Mouse (Mus musculus) erythroblast, embryonic 14.5 days (primary cell): ENCODE data around the gene Cstf3. TPM values are rescaled to one million over a fixed set of nuclear protein-coding genes. Genes with fewer than 3 reads are reported as not detected.

Experiments used
- H3K27me3 ChIP-seq: 2 replicates; pipeline ENCODE4 v1.6.1; 2012; ENCODE audit warnings: inconsistent platforms; ENCODE audit not compliant: control insufficient read depth
- H3K36me3 ChIP-seq: 2 replicates; pipeline ENCODE4 v1.6.1; 2012; ENCODE audit warnings: mild to moderate bottlenecking, inconsistent platforms; ENCODE audit not compliant: control insufficient read depth
- H3K4me1 ChIP-seq: 2 replicates; pipeline ENCODE4 v1.6.1; 2012; ENCODE audit warnings: inconsistent platforms; ENCODE audit not compliant: control insufficient read depth
- H3K4me3 ChIP-seq: replicated peaks from 2 replicates; pipeline ENCODE3; 2012; ENCODE audit warnings: moderate library complexity, mild to moderate bottlenecking, inconsistent platforms
- H3K9me3 ChIP-seq: 2 replicates; pipeline ENCODE4 v1.6.1; 2012; ENCODE audit warnings: low read length, inconsistent platforms, mixed read lengths; ENCODE audit not compliant: control insufficient read depth
- GATA1 ChIP-seq: IDR thresholded peaks from 2 replicates; pipeline ENCODE4 v1.6.1; 2012; ENCODE audit warnings: low read length, inconsistent platforms, mixed read lengths
- TAL1 ChIP-seq: IDR thresholded peaks from 3 replicates; pipeline ENCODE4 v1.6.1; 2012; ENCODE audit warnings: low read length, inconsistent platforms, mixed read lengths
- polyA plus RNA-seq: library from polyadenylated mRNA; stranded (reverse); fragments of >175 nt; gene quantifications from 2 replicates; pipeline ENCODE4 v1.2.3, GENCODE M21; 2012

Cstf3 gene
- polyA plus RNA-seq, 1 experiment: 0.37 TPM

- TF ChIP-seq TAL1: no peak
- no peak for TF ChIP-seq GATA1
- peaks cover 6% of the 10 kb centered on the region for H3K27me3 ChIP-seq
- no peak overlapping the region for H3K4me3 ChIP-seq
- peaks cover 5% of the 10 kb centered on the region for H3K4me1 ChIP-seq
- no peaks in the 10 kb centered on the region for H3K9me3 ChIP-seq
- no peaks in the 10 kb centered on the region for H3K36me3 ChIP-seq
Measured at GRCm38 (mm10) chr2:104576216-104576615, 14.1 kb upstream of the Cstf3 start.

DNA sequence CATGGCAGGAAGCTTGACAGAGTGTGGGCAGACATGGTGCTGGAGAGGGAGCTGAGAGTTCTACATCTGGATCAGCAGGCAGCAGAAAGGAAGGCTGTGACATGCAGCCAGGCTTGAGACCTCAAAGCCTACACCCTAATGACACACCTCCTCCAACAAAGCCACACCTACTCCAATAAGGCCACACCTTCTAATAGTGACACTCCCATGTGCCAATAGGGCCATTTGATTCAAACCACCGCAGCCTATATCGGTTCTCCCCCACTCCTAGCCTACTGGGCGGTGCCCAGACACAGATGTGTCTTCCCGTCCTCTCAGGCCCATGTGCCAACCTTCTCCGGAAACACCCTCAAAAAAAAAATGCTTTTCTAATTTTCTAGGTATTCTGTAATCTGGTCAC lies 12.3 kb upstream of the Cstf3 start:
- no peaks in the 10 kb centered on the region; the same call in none of the 2 replicates for H3K27me3 ChIP-seq
- peaks cover 5% of the 10 kb centered on the region for H3K4me1 ChIP-seq
- H3K4me3 ChIP-seq: no peak overlapping the region
- H3K9me3 ChIP-seq: no peaks in the 10 kb centered on the region
- no peaks in the 10 kb centered on the region for H3K36me3 ChIP-seq
- TF ChIP-seq TAL1 (no peak), GATA1 (no peak)

DNA sequence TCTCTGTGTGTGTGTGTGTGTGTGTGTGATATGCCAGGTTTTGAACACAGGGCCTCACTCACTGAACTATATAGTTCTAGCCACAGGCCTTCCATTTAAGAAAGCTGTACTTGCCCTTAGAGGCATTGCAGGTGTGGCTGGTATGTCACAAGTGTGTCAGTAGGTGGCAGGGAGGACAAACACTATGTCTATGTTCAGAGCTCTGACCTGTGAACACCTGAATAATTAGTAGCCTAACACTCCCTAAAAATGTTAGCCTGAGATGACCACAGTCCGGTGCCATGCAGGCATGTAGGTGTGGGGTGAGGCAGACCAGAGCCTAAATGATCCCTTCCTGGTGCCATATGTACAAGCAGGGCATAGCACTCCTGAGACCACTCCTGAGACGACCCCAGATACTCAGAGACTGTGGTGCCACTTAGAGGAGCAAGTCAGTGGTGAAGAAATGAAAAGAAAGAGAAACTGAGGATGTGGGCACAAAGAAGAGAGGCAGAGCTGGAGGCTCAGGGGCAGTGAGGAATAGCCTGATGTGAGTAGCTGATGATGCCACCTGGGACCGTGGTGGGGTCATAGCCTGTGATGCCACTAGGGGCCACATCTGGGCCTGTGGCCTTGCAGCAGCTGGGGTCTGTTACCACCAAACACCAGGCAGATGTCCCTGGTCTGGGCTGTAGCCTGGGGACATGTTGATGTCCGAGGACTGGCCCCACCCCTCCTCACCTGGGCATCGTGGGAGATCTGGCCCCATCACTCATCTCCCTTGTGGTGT lies 11.3 kb upstream of the Cstf3 start:
- no peaks in the 10 kb centered on the region for H3K9me3 ChIP-seq
- no peak overlapping the region for H3K4me3 ChIP-seq
- no peak for TF ChIP-seq GATA1
- H3K36me3 ChIP-seq: no peaks in the 10 kb centered on the region
- peaks cover 8% of the 10 kb centered on the region for H3K4me1 ChIP-seq
- no peaks in the 10 kb centered on the region; the same call in none of the 2 replicates for H3K27me3 ChIP-seq

DNA sequence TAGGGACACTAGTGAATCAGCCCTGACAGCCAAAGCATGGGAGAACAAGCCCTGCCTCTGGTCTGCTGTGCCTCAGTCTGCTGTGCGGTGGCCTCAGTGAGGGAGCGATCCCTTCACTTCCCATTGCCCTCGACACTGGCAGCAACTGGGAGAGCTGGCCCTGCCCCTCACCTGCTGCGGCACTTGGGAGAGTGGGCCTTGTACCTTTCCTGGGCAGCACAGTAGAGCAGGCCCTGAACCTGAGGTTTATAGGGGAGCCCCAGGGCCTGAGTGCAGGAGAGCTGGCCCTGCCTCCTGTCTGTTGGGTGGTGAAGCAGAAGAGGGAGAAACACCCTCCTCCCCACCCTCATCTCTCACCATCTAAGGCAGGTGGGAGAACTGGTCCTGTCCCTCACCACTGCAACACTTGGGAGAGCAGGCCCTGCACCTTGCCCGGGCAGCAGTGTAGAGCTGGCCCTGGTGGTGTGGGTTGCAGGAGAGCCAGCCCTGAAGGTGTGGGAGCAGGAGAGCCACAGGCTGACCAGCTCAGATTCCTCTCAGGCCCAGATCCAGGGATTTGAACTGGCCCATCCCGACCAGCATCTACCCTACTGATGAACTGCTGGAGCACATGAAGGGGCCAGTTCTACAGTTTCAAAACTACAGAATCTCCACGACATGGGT lies 10.4 kb upstream of the Cstf3 start:
- Histone ChIP-seq H3K4me3 (no peak overlapping the region), H3K36me3 (no peaks in the 10 kb centered on the region), H3K27me3 (no peaks in the 10 kb centered on the region; the same call in none of the 2 replicates), H3K4me1 (peaks cover 8% of the 10 kb centered on the region), H3K9me3 (no peaks in the 10 kb centered on the region)
- no peak for TF ChIP-seq TAL1
- no peak for TF ChIP-seq GATA1

DNA sequence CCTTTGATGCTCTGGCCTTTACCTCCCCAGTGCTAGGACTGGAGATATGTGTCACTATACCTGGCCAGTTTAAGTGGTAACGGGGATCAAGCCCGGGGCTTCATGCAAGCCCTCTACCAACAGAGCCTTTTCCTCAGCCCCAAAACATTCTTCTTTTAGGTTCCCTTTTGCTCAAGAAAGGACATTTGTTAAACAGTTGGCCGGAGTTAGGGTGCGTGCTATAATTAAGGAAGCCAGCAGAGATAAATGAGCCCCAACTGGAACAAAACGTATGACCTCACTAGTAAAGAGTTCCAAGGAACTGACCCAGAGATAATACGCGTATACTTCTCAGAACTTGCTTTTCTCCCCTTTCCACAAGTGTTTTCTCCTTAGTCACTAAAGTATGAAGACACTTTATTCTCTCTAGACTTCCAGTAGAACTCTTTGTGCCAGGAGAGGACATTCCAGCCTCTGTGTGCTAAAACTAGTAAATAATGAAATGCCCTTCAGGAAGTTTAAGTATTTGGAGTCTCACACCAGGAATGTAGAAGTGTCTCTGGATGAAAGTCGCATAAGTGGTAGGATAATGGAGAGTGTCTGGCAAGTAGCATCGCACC lies 8.9 kb upstream of the Cstf3 start:
- Histone ChIP-seq H3K9me3 (no peaks in the 10 kb centered on the region), H3K4me3 (no peak overlapping the region), H3K27me3 (no peaks in the 10 kb centered on the region; the same call in none of the 2 replicates), H3K4me1 (peaks cover 8% of the 10 kb centered on the region), H3K36me3 (no peaks in the 10 kb centered on the region)
- TF ChIP-seq GATA1 (no peak), TAL1 (no peak)

DNA sequence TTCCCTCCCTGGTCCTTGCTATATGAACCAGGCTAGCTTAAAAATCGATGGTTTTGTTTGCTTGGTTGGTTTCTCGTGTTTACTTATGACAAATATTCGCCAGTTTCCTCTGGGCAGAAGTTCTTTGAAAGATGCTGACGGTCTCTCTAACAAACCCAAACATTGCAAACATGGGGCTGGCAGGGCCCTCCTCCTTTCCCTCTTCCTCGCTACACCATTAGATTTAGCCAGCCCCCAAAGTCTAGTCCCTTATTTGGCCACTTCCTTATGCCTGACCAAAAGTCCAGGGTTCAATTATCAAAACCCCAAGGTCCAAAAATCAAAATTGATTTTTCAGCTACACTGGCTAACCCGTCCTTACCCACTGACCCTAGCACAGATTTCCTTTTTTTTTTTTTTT lies 7.3 kb upstream of the Cstf3 start:
- H3K9me3 ChIP-seq: no peaks in the 10 kb centered on the region
- H3K27me3 ChIP-seq: no peaks in the 10 kb centered on the region; the same call in none of the 2 replicates
- H3K36me3 ChIP-seq: no peaks in the 10 kb centered on the region
- peaks cover 5% of the 10 kb centered on the region for H3K4me1 ChIP-seq
- H3K4me3 ChIP-seq: no peak overlapping the region
- TF ChIP-seq GATA1 (no peak), TAL1 (no peak)

GRCm38 (mm10) chr2:104584226-104584625 lies 6.1 kb upstream of the Cstf3 start:
- Histone ChIP-seq H3K9me3 (no peaks in the 10 kb centered on the region), H3K4me1 (peaks cover 4% of the 10 kb centered on the region), H3K27me3 (no peaks in the 10 kb centered on the region; the same call in none of the 2 replicates), H3K4me3 (no peak overlapping the region), H3K36me3 (no peaks in the 10 kb centered on the region)
- TF ChIP-seq TAL1: no peak
- no peak for TF ChIP-seq GATA1

DNA sequence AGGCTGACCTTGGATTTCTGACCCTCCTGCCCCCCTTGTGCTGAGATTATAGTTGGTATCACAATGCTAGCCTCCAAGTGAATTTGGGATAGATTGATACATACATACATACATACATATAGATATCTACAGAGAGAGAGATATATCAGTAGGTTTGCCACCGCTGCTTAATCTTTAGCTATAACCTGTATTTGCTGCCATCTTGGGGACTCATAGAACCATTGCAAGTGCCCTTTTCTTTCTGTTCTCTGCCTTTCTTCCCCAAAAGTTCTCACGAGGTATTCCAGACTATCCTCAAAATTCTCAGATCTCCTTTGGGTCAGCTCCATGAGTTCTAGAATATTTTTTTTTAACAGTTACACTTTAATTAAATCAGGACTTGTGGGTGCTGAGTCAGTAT lies 4.7 kb upstream of the Cstf3 start:
- H3K27me3 ChIP-seq: no peaks in the 10 kb centered on the region; the same call in none of the 2 replicates
- H3K4me3 ChIP-seq: no peak overlapping the region
- peaks cover 11% of the 10 kb centered on the region for H3K4me1 ChIP-seq
- H3K9me3 ChIP-seq: no peaks in the 10 kb centered on the region
- no peaks in the 10 kb centered on the region for H3K36me3 ChIP-seq
- TF ChIP-seq GATA1 (no peak), TAL1 (no peak)

GRCm38 (mm10) chr2:104588552-104588951 lies 1.8 kb upstream of the Cstf3 start:
- no peak overlapping the region for H3K4me3 ChIP-seq
- H3K4me1 ChIP-seq: peaks cover 25% of the 10 kb centered on the region
- TF ChIP-seq GATA1 (no peak), TAL1 (no peak)
- H3K36me3 ChIP-seq: peaks cover 7% of the 10 kb centered on the region
- no peaks in the 10 kb centered on the region for H3K9me3 ChIP-seq
- H3K27me3 ChIP-seq: no peaks in the 10 kb centered on the region; the same call in 1 of the 2 replicates
